Mouse (Mus musculus) olfactory bulb, adult 2 months (tissue): Measurements from ENCODE around the gene Fbxw13. TPM values are rescaled to one million over a fixed set of nuclear protein-coding genes. Genes with fewer than 3 reads are reported as not detected.

ENCODE experiments used
- H3K27ac ChIP-seq: fragments of 200-500 bp; 2 replicates; pipeline ENCODE4 v1.5.1; 2012; ENCODE audit warnings: low read depth, low read length; ENCODE audit not compliant: insufficient read depth
- H3K4me1 ChIP-seq: fragments of 200-500 bp; 2 replicates; pipeline ENCODE4 v1.6.1; 2012; ENCODE audit warnings: low read length; ENCODE audit not compliant: control insufficient read depth, insufficient read depth
- H3K4me3 ChIP-seq: fragments of 200-500 bp; 2 replicates; pipeline ENCODE4 v1.5.1; 2012; ENCODE audit warnings: mild to moderate bottlenecking, low read depth, low read length, moderate library complexity; ENCODE audit not compliant: insufficient read depth
- CTCF ChIP-seq: fragments of 200-500 bp; IDR thresholded peaks from 2 replicates; pipeline ENCODE4 v1.5.1; 2012; ENCODE audit warnings: low read depth, mild to moderate bottlenecking, low read length, moderate library complexity; ENCODE audit not compliant: insufficient read depth
- POLR2A ChIP-seq: fragments of 200-500 bp; IDR thresholded peaks from 2 replicates; pipeline ENCODE4 v1.6.1; 2012; ENCODE audit warnings: mild to moderate bottlenecking, low read depth, low read length, moderate library complexity; ENCODE audit not compliant: insufficient read depth
- WGBS: fragments of 180-500 bp; shearing (Covaris S2); methylation state at CpG from one replicate; pipeline ENCODE4 v1.1.7; 2018; 5-methylcytosine and 5-hydroxymethylcytosine counted together
- polyA plus RNA-seq: library from polyadenylated mRNA; stranded (reverse); fragments of >200 nt; gene quantifications from 2 replicates; pipeline ENCODE4 v1.2.4, GENCODE M21; 2012; ENCODE audit warnings: low replicate concordance; ENCODE audit not compliant: missing spikeins, insufficient read depth, insufficient read length

Fbxw13 gene
- polyA plus RNA-seq, 1 experiment = not detected

- no peak overlapping the region for H3K4me3 ChIP-seq
- TF ChIP-seq POLR2A (no peak), CTCF (no peak)
- no peaks in the 10 kb centered on the region for H3K4me1 ChIP-seq
- WGBS = 81% methylated on average over 5 of the region's 5 CpGs
- no peak overlapping the region for H3K27ac ChIP-seq
Measured at GRCm38 (mm10) chr9:109130076-109130475, 65.7 kb downstream of the Fbxw13 start.

Other genes starting within 250 kb of the Fbxw13 start
- gene Col7a1, start 242.4 kb downstream of the Fbxw13 start, polyA plus RNA-seq = not detected in 2 replicates
- not detected in 2 replicates for gene Ucn2, start 210.0 kb downstream of the Fbxw13 start, polyA plus RNA-seq
- not detected in 2 replicates for gene Pfkfb4, start 204.2 kb downstream of the Fbxw13 start, polyA plus RNA-seq
- not detected in 2 replicates for gene Shisa5, start 157.4 kb downstream of the Fbxw13 start, polyA plus RNA-seq
- not detected in 2 replicates for gene Trex1, start 136.2 kb downstream of the Fbxw13 start, polyA plus RNA-seq
- gene Atrip, start 121.9 kb downstream of the Fbxw13 start, polyA plus RNA-seq = not detected in 2 replicates
- gene Ccdc51, start 113.5 kb downstream of the Fbxw13 start, polyA plus RNA-seq = not detected in 2 replicates
- not detected in 2 replicates for gene Tma7, start 113.4 kb downstream of the Fbxw13 start, polyA plus RNA-seq
- gene Plxnb1, start 100.6 kb downstream of the Fbxw13 start, polyA plus RNA-seq = not detected in 2 replicates
- gene Fbxw21, start 33.9 kb downstream of the Fbxw13 start, polyA plus RNA-seq = not detected in 2 replicates
- not detected in 2 replicates for gene Fbxw20, start 38.8 kb upstream of the Fbxw13 start, polyA plus RNA-seq
- not detected in 2 replicates for gene Fbxw14, start 91.7 kb upstream of the Fbxw13 start, polyA plus RNA-seq
- gene Fbxw28, start 143.7 kb upstream of the Fbxw13 start, polyA plus RNA-seq = not detected in 2 replicates
- gene Fbxw22, start 208.3 kb upstream of the Fbxw13 start, polyA plus RNA-seq = not detected in 2 replicates